ENCODE assay signal across 30 mouse cellular contexts in the genomic region with DNA sequence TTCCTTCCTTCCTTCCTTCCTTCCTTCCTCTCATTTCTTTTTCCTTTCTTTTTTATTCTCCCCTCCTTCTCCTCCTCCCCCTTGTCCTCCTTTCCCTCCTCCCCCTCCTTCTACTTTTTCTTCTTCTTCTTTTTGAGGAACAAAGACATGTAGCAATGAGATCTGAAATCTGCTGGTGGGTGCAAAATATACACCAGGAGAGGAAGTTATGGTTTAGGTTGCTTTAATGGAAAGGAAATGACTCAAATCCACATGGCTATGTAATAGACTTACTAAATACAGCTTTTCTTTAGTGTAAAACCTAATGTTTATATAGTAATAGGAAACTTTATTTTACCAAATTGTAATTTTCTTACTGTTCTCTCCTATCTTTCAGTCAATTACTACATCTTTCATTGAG.
DNase-seq lines count a peak whose midpoint lies in the region; ATAC-seq and TF ChIP-seq lines count a peak whose summit lies in the region.
"Had no signal": no experiment of that assay in that cellular context is flagged by ENCODE, and none has a peak within 500 bp of the region (broad histone marks: within the 10 kb centered on the region; RNA-seq: fewer than 3 reads in every experiment).

No protein-coding gene starts in this region.

- no peak overlapping the region for H3K4me3 ChIP-seq in lung, postnatal 0 days (ENCODE audit: low read depth, low read length)
- no peak overlapping the region for H3K4me3 ChIP-seq in lung, adult 2 months (replicated peaks; ENCODE audit: extremely low read depth, low read depth, low read length)
- H3K4me3 ChIP-seq in CH12.LX (replicated peaks in 1 of 3; ENCODE audit: low read depth in 2 of 3, low read length in 2 of 3, poor library complexity in 1 of 3) = no peak overlapping the region
- H3K4me3 ChIP-seq: erythroblast, embryonic 14.5 days; heart, embryonic 10.5 days; heart, embryonic 15.5 days; kidney, embryonic 15.5 days; limb, embryonic 13.5 days; midbrain, embryonic 13.5 days had no signal

- intact Hi-C loops in heart, postnatal 25 days (cut with DNase I) = no loop called here
- intact Hi-C loops in gastrocnemius, postnatal 36 days (cut with DNase I) = no loop called here

- no peak overlapping the region for H3K4me2 ChIP-seq in lung, postnatal 0 days (replicated peaks; ENCODE audit: low read depth, low read length)
- H3K4me2 ChIP-seq in CH12.LX (ENCODE audit: insufficient read depth, low read depth, poor library complexity, severe bottlenecking) = no peak overlapping the region
- H3K4me2 ChIP-seq: heart, embryonic 15.5 days; hindbrain, embryonic 14.5 days; kidney, embryonic 15.5 days; limb, embryonic 13.5 days; midbrain, embryonic 13.5 days had no signal

- DNase-seq in lung, postnatal 0 days (ENCODE audit: low spot score) = peak; percentile 28
- DNase-seq in lung, adult 2 months = no peak
- DNase-seq in CH12.LX (ENCODE audit: extremely low read depth) = peak; percentile 29
- DNase-seq in left cerebral cortex, adult 11 months (ENCODE audit: low spot score) = no peak
- no peak for DNase-seq in heart, postnatal 25 days (ENCODE audit: low spot score)
- no peak for DNase-seq in gastrocnemius, postnatal 36 days
- DNase-seq: adrenal gland, postnatal 10 days; cerebellum, adult 11-12 months; cerebellum, adult 9-11 months; forebrain, postnatal 0 days; gastrocnemius, postnatal 10 days; heart, adult 11 months; heart, postnatal 36 days; kidney, adult 18-20 months; kidney, postnatal 25 days; retina, postnatal 1 day; right cerebral cortex, postnatal 25 days; thymus, adult 18-20 months; thymus, postnatal 36 days had no signal

- dilution Hi-C loops in CH12.LX (cut with MboI; ENCODE audit: extremely low pct_ligation_motif_present, extremely low pct_unique_long_range_greater_than_20kb, low sequenced_read_pairs) = no loop called here

- no peaks in the 10 kb centered on the region for H3K79me2 ChIP-seq in CH12.LX (replicated peaks; ENCODE audit: control insufficient read depth, extremely low read depth, insufficient read depth, poor library complexity, severe bottlenecking)

- no peaks in the 10 kb centered on the region for H3K36me3 ChIP-seq in lung, postnatal 0 days (ENCODE audit: insufficient read depth, low read length)
- H3K36me3 ChIP-seq in CH12.LX (replicated peaks in 1 of 2; ENCODE audit: control insufficient read depth in 1 of 2, insufficient read depth in 1 of 2, low read length in 1 of 2) = no peaks in the 10 kb centered on the region
- H3K36me3 ChIP-seq: heart, embryonic 10.5 days; heart, embryonic 15.5 days; kidney, embryonic 15.5 days; limb, embryonic 13.5 days; midbrain, embryonic 13.5 days had no signal

- ATAC-seq in lung, postnatal 0 days = no peak
- ATAC-seq in hematopoietic stem cell, adult 5-6 weeks (replicated peaks in 1 of 2; ENCODE audit: insufficient read depth in 1 of 2, low FRiP score in 2 of 2, low TSS enrichment in 1 of 2, low read depth in 1 of 2, poor library complexity in 2 of 2, severe bottlenecking in 2 of 2) = peak; percentile 94 to 98
- ATAC-seq in monocyte, adult 5-6 weeks (replicated peaks; ENCODE audit: insufficient number of reproducible peaks, low FRiP score, low TSS enrichment, poor library complexity, severe bottlenecking) = peak; percentile 92
- ATAC-seq: forebrain, postnatal 0 days; midbrain, embryonic 13.5 days had no signal

- H3K27ac ChIP-seq in lung, postnatal 0 days (ENCODE audit: low read length) = no peak overlapping the region
- no peak overlapping the region for H3K27ac ChIP-seq in CH12.LX (ENCODE audit: insufficient read depth, low read depth)
- H3K27ac ChIP-seq: heart, embryonic 10.5 days; heart, embryonic 15.5 days; hindbrain, embryonic 14.5 days; kidney, embryonic 15.5 days; limb, embryonic 13.5 days; liver, embryonic 14.5 days; midbrain, embryonic 13.5 days; stomach, postnatal 0 days had no signal

- no peaks in the 10 kb centered on the region for H3K9me3 ChIP-seq in lung, postnatal 0 days (ENCODE audit: low read length)
- no peaks in the 10 kb centered on the region for H3K9me3 ChIP-seq in CH12.LX (replicated peaks; ENCODE audit: low read length)
- H3K9me3 ChIP-seq: heart, embryonic 10.5 days; heart, embryonic 15.5 days; kidney, embryonic 15.5 days; limb, embryonic 13.5 days; midbrain, embryonic 13.5 days had no signal

- TF ChIP-seq RAD21 in CH12.LX (IDR thresholded peaks at IDR 0.05; ENCODE audit: low read depth, low read length) = no peak

- H3K4me1 ChIP-seq in lung, postnatal 0 days (ENCODE audit: insufficient read depth, low read depth, low read length) = no peaks in the 10 kb centered on the region
- no peaks in the 10 kb centered on the region for H3K4me1 ChIP-seq in lung, adult 2 months (ENCODE audit: control insufficient read depth, insufficient read depth, low read length)
- H3K4me1 ChIP-seq in CH12.LX (ENCODE audit: control insufficient read depth in 1 of 2, insufficient read depth in 2 of 2) = peaks cover 0 to 6% of the 10 kb centered on the region in 2 experiments; a peak in 2 of 4 replicates
- H3K4me1 ChIP-seq: heart, embryonic 10.5 days; heart, embryonic 15.5 days; kidney, embryonic 15.5 days; limb, embryonic 13.5 days; midbrain, embryonic 13.5 days had no signal

- no peak for TF ChIP-seq EP300 in lung, postnatal 0 days (IDR thresholded peaks at IDR 0.05)
- TF ChIP-seq EP300 in CH12.LX (IDR thresholded peaks at IDR 0.05; ENCODE audit: low read length) = peak; percentile 62

- in situ Hi-C loops in CH12.LX (cut with MboI; ENCODE audit: low pct_ligation_motif_present, low pct_unique_long_range_greater_than_20kb, low sequenced_read_pairs) = no loop called here

- H3K9ac ChIP-seq in lung, postnatal 0 days (replicated peaks; ENCODE audit: low read depth) = no peak overlapping the region
- no peak overlapping the region for H3K9ac ChIP-seq in CH12.LX (ENCODE audit: insufficient read depth, low read depth)
- H3K9ac ChIP-seq: forebrain, postnatal 0 days; heart, embryonic 15.5 days; hindbrain, embryonic 14.5 days; kidney, embryonic 15.5 days; limb, embryonic 13.5 days; liver, embryonic 14.5 days; midbrain, embryonic 13.5 days had no signal

- TF ChIP-seq CTCF in lung, postnatal 0 days (IDR thresholded peaks at IDR 0.05) = no peak
- TF ChIP-seq CTCF in lung, adult 2 months (IDR thresholded peaks at IDR 0.05; ENCODE audit: insufficient read depth, low read length) = no peak
- TF ChIP-seq CTCF in CH12.LX (conservative IDR thresholded peaks at IDR 0.05 in 1 of 2, IDR thresholded peaks at IDR 0.05 in 1 of 2; ENCODE audit: low read depth in 2 of 2, low read length in 2 of 2) = no peak

- no peaks in the 10 kb centered on the region for H3K27me3 ChIP-seq in lung, postnatal 0 days (replicated peaks; ENCODE audit: insufficient read depth, low read length)
- no peaks in the 10 kb centered on the region for H3K27me3 ChIP-seq in CH12.LX (replicated peaks)
- H3K27me3 ChIP-seq: heart, embryonic 15.5 days; kidney, embryonic 15.5 days; limb, embryonic 13.5 days; midbrain, embryonic 13.5 days had no signal

- TF ChIP-seq POLR2A in lung, adult 2 months (IDR thresholded peaks at IDR 0.05; ENCODE audit: borderline replicate concordance, extremely low read depth, low read depth, low read length) = no peak
- no peak for TF ChIP-seq POLR2A in CH12.LX (IDR thresholded peaks at IDR 0.05; ENCODE audit: low read depth, low read length)

TF ChIP-seq in CH12.LX, 34 proteins besides CTCF, POLR2A, EP300 and RAD21:
- no peak for TF ChIP-seq JUN (IDR thresholded peaks at IDR 0.05; ENCODE audit: insufficient read depth, low read depth, low read length)
- TF ChIP-seq USF1 (IDR thresholded peaks at IDR 0.05; ENCODE audit: low read depth, low read length) = no peak
- TF ChIP-seq MXI1 (IDR thresholded peaks at IDR 0.05; ENCODE audit: low read depth, low read length) = no peak
- no peak for TF ChIP-seq GABPA (IDR thresholded peaks at IDR 0.05; ENCODE audit: insufficient replicate concordance, low read depth, low read length)
- TF ChIP-seq CHD1 (IDR thresholded peaks at IDR 0.05; ENCODE audit: low read depth, low read length) = no peak
- 0 out of 2 replicates have a peak, but pooled peaks have one; percentile 9 for TF ChIP-seq BHLHE40 (IDR thresholded peaks at IDR 0.05; ENCODE audit: low read depth, low read length)

Comparison
In these comparisons a context has a peak if more than half of its experiments do, and no peak if none do; other contexts are left out.
1. DNase-seq: peak in lung, postnatal 0 days (single experiment) and CH12.LX (single experiment); none in lung, adult 2 months (single experiment), left cerebral cortex, adult 11 months (single experiment), heart, postnatal 25 days (single experiment) and gastrocnemius, postnatal 36 days (0 of 2).